Mouse (Mus musculus) testis, adult 10 weeks (tissue): ENCODE results near the gene Clrn1. TPM values are rescaled to one million over a fixed set of nuclear protein-coding genes. Genes with fewer than 3 reads are reported as not detected.

Source experiments
- polyA plus RNA-seq: library from polyadenylated mRNA; stranded (reverse); fragments of 350-450 nt; fragmentation: Illumina TruSeq; extraction: RNeasy Lipid Tissue Mini Kit (QIAGEN cat#74804); gene quantifications from one replicate; pipeline ENCODE4 v1.2.3, GENCODE M21; 2014; ENCODE audit warnings: low read depth, low replicate concordance

Gene Clrn1
- polyA plus RNA-seq = not detected

DNA sequence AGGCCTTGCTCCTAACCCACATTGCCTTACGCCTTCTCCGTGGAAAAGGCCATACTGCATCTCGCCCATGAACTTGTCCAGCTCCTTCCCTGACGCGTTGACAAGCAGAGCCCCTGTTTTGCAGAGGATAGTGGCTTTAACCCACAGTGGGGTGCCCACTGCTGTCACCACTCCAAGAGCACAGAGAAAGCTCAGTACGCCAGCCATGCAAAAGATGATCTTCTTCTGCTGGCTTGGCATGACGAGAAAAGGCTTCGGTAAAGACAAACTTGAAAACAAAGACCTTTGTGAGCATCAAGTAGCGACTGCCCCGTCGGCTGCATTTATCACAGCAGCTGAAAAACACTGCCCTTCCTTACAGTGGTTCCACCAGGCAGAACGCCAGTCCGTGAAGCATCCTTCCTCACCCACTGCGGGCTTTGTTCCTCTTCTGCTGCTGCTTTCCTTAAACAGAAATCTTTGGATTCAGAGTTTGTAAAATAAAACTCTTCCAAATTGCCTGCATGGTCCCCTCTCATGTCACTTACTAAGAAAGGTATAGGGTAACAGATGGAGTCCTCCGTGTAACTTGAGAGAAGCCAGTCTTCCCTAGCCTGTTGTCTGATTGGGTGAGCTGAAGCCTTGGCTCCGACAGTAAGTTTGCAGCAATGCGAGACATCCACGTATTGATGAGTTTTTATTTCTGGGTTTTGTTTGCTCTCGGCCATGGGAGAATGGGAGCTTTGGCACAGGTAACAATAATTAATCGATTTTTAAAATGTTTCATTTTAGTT, at the start of gene Clrn1:
Gene Clrn1 (minus strand): TSS at position 540 of the 773 bp plus-strand sequence.

DNA sequence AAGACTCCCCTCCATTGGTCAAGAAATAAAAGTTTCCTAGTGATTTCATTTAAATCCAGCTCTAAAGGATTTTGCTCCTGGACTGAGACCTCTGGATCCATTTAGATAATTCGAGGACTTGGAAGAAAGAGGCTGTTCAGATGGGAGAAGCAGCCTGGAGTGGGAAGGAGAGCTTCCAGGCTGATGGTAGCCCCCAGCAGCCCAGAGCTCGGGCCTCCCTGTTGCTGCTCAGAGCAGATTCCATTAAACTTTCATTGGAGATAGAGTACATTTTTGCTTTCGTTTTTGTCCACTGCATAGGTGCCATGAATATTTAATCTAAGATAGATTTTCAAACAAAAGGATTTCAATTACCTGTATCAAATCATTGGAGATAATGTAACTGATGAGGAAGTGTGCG, 62.9 kb downstream of the Clrn1 start, which contains the start of gene Mindy4b-ps:
Gene Mindy4b-ps (minus strand): TSS at position 101 of the 400 bp plus-strand sequence.

Other genes starting within 250 kb of the Clrn1 start
- 109 TPM for gene Erich6, start 248.1 kb downstream of the Clrn1 start, polyA plus RNA-seq
- gene Siah2, start 192.9 kb downstream of the Clrn1 start, polyA plus RNA-seq = 48.0 TPM
- gene Mindy4b-ps, start 63.0 kb downstream of the Clrn1 start, polyA plus RNA-seq = 0.11 TPM
- gene Med12l, start 120.5 kb upstream of the Clrn1 start, polyA plus RNA-seq = 7.9 TPM
- gene Gpr171, start 216.5 kb upstream of the Clrn1 start, polyA plus RNA-seq = not detected